Mouse (Mus musculus): ENCODE results near the gene Tiam2. TPM values are rescaled to one million over a fixed set of nuclear protein-coding genes. Genes with fewer than 3 reads are reported as not detected.

The Tiam2 gene
- total and polyA plus RNA-seq, 3 experiments, result 5.9 to 9.5 (median 9.4) TPM

DNA sequence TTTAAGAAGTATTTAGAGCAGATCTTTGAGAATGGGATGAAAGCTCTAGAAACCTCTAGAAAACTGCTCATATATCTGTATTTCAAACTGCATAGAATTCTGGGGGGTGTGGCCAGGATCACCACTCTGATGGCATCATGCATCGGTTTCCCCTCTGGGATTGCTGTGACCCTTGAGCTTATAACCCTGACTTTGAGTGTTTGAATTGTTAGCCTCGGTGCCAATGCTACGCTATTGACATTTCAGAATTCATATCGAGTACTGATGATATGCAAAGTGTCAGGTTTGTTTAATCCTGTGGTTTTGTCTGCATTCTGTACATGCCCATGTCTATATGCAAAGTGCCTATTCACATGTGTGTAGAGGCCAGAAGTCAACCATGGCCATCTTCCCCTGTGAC lies 160.8 kb downstream of the Tiam2 start:
- dilution Hi-C loops (cut with MboI; ENCODE audit: extremely low pct_ligation_motif_present, extremely low pct_unique_long_range_greater_than_20kb, low sequenced_read_pairs) (no loop called here), in situ Hi-C loops (cut with MboI; ENCODE audit: low pct_ligation_motif_present, low pct_unique_long_range_greater_than_20kb, low sequenced_read_pairs) (no loop called here)
- no peak overlapping the region for H3K4me2 ChIP-seq (ENCODE audit: insufficient read depth, low read depth, poor library complexity, severe bottlenecking)
- no peaks in the 10 kb centered on the region for H3K4me1 ChIP-seq (ENCODE audit: control insufficient read depth in 1 of 2, insufficient read depth in 2 of 2)
- no peak overlapping the region for H3K27ac ChIP-seq (ENCODE audit: insufficient read depth, low read depth)
- DNase-seq (ENCODE audit: extremely low read depth), result no peak
- H3K36me3 ChIP-seq (replicated peaks in 1 of 2; ENCODE audit: control insufficient read depth in 1 of 2, insufficient read depth in 1 of 2, low read length in 1 of 2), result peaks cover 3 to 76% of the 10 kb centered on the region in 2 experiments
- H3K79me2 ChIP-seq (replicated peaks; ENCODE audit: control insufficient read depth, extremely low read depth, insufficient read depth, poor library complexity, severe bottlenecking), result no peaks in the 10 kb centered on the region
- no peaks in the 10 kb centered on the region for H3K9me3 ChIP-seq (replicated peaks; ENCODE audit: low read length)
- H3K27me3 ChIP-seq (replicated peaks), result no peaks in the 10 kb centered on the region
- H3K4me3 ChIP-seq (replicated peaks in 1 of 3; ENCODE audit: low read depth in 2 of 3, low read length in 2 of 3, poor library complexity in 1 of 3), result no peak overlapping the region
- TF ChIP-seq JUN (IDR thresholded peaks at IDR 0.05; ENCODE audit: insufficient read depth, low read depth, low read length) (no peak), MAFK (IDR thresholded peaks at IDR 0.05; ENCODE audit: insufficient replicate concordance, low read length) (no peak), CTCF (conservative IDR thresholded peaks at IDR 0.05 in 1 of 2, IDR thresholded peaks at IDR 0.05 in 1 of 2; ENCODE audit: low read depth in 2 of 2, low read length in 2 of 2) (no peak), RCOR1 (conservative IDR thresholded peaks at IDR 0.05; ENCODE audit: low read depth, low read length) (no peak), ZMIZ1 (IDR thresholded peaks at IDR 0.05; ENCODE audit: low read depth, low read length) (no peak), BHLHE40 (IDR thresholded peaks at IDR 0.05; ENCODE audit: low read depth, low read length) (no peak), JUND (conservative IDR thresholded peaks at IDR 0.05; ENCODE audit: low read depth, low read length) (no peak), HCFC1 (IDR thresholded peaks at IDR 0.05; ENCODE audit: low read depth, low read length) (no peak), PAX5 (IDR thresholded peaks at IDR 0.05; ENCODE audit: low read length) (no peak)
- no peak overlapping the region for H3K9ac ChIP-seq (ENCODE audit: insufficient read depth, low read depth)

DNA sequence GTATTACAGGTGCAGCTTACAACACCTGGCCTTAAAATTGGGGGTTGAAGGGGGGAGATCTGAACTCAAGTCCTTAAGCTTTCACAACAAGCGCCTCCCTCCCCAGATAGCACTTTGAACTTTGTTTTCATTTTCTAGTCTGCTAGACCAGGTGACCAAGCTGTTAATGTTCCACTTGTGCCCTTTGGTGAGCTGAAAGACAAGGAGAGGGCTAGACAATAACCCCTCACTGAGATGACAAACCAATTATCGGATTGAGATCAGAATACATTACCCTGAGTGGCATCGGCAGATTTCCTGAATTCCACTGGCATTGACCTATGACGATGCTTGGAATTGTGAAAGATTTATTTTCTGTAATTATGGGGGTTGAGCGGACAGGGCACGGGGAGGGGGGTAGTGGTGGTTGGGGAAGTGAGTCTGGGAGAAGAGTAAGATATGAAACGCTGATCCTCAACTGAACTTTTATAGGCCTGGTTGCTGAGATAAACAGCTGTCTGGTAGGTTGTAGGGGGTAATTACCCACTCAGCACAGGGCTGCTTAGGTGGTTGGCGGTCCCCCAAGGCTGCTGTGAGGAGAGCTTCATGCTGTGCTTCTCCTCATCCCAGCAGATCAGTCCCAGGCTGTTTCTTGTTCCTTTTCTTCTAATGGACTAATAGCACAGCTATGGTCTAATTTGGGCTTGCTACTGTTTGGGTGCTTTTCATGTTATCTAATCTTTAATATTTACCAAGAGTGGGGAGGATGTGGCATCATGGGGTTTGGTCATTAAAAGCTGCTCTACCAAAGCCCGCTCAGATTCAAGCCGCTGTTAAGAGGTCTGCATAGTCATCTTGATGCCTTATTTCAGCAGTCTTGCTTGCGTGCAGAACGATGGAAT lies 161.6 kb downstream of the Tiam2 start:
- in situ Hi-C loops (cut with MboI; ENCODE audit: low pct_ligation_motif_present, low pct_unique_long_range_greater_than_20kb, low sequenced_read_pairs), result no loop called here
- Histone ChIP-seq H3K4me3 (replicated peaks in 1 of 3; ENCODE audit: low read depth in 2 of 3, low read length in 2 of 3, poor library complexity in 1 of 3) (no peak overlapping the region), H3K27ac (ENCODE audit: insufficient read depth, low read depth) (no peak overlapping the region), H3K79me2 (replicated peaks; ENCODE audit: control insufficient read depth, extremely low read depth, insufficient read depth, poor library complexity, severe bottlenecking) (no peaks in the 10 kb centered on the region), H3K36me3 (replicated peaks in 1 of 2; ENCODE audit: control insufficient read depth in 1 of 2, insufficient read depth in 1 of 2, low read length in 1 of 2) (peaks cover 3 to 76% of the 10 kb centered on the region in 2 experiments), H3K4me2 (ENCODE audit: insufficient read depth, low read depth, poor library complexity, severe bottlenecking) (no peak overlapping the region), H3K27me3 (replicated peaks) (no peaks in the 10 kb centered on the region), H3K9me3 (replicated peaks; ENCODE audit: low read length) (no peaks in the 10 kb centered on the region), H3K9ac (ENCODE audit: insufficient read depth, low read depth) (no peak overlapping the region), H3K4me1 (ENCODE audit: control insufficient read depth in 1 of 2, insufficient read depth in 2 of 2) (no peaks in the 10 kb centered on the region)
- TF ChIP-seq TCF12 (IDR thresholded peaks at IDR 0.05; ENCODE audit: low read depth, low read length) (no peak), UBTF (IDR thresholded peaks at IDR 0.05; ENCODE audit: low read depth, low read length) (no peak), MAZ (IDR thresholded peaks at IDR 0.05; ENCODE audit: low read depth, low read length) (no peak), BHLHE40 (IDR thresholded peaks at IDR 0.05; ENCODE audit: low read depth, low read length) (no peak), JUN (IDR thresholded peaks at IDR 0.05; ENCODE audit: insufficient read depth, low read depth, low read length) (no peak), HCFC1 (IDR thresholded peaks at IDR 0.05; ENCODE audit: low read depth, low read length) (no peak), POLR2A (IDR thresholded peaks at IDR 0.05; ENCODE audit: low read depth, low read length) (no peak), PAX5 (IDR thresholded peaks at IDR 0.05; ENCODE audit: low read length) (no peak), ELF1 (IDR thresholded peaks at IDR 0.05; ENCODE audit: low read depth, low read length) (no peak), SMC3 (IDR thresholded peaks at IDR 0.05; ENCODE audit: low read depth, low read length) (no peak), NELFE (IDR thresholded peaks at IDR 0.05; ENCODE audit: low read depth, low read length) (no peak), NRF1 (IDR thresholded peaks at IDR 0.05; ENCODE audit: low read depth, low read length) (no peak), CHD2 (IDR thresholded peaks at IDR 0.05; ENCODE audit: low read length) (no peak), SIN3A (IDR thresholded peaks at IDR 0.05; ENCODE audit: low read length) (no peak), POLR2AphosphoS2 (IDR thresholded peaks at IDR 0.05; ENCODE audit: low read depth, low read length) (no peak), E2F4 (IDR thresholded peaks at IDR 0.05; ENCODE audit: insufficient replicate concordance, low read depth, low read length) (no peak), KAT2A (IDR thresholded peaks at IDR 0.05; ENCODE audit: insufficient replicate concordance, low read length) (no peak), MEF2A (IDR thresholded peaks at IDR 0.05; ENCODE audit: borderline replicate concordance, low read depth, low read length) (no peak), EP300 (IDR thresholded peaks at IDR 0.05; ENCODE audit: low read length) (no peak)
- dilution Hi-C loops (cut with MboI; ENCODE audit: extremely low pct_ligation_motif_present, extremely low pct_unique_long_range_greater_than_20kb, low sequenced_read_pairs), result no loop called here
- DNase-seq (ENCODE audit: extremely low read depth), result no peak
